Comparison of ENCODE assay signal across 16 mouse cellular contexts in genomic region chr1:79806865-79807264, GRCm38 (mm10). TPM values are rescaled to one million over a fixed set of nuclear protein-coding genes. Genes with fewer than 3 reads are reported as not detected.
DNase-seq lines count a peak whose midpoint lies in the region; ATAC-seq and TF ChIP-seq lines count a peak whose summit lies in the region.
"Had no signal": no experiment of that assay in that cellular context is flagged by ENCODE, and none has a peak within 500 bp of the region (broad histone marks: within the 10 kb centered on the region; RNA-seq: fewer than 3 reads in every experiment).

No protein-coding gene starts in this region.

- no peaks in the 10 kb centered on the region for H3K9me3 ChIP-seq in forebrain, postnatal 0 days (ENCODE audit: low read length)
- H3K9me3 ChIP-seq in forebrain, embryonic 10.5 days = no peaks in the 10 kb centered on the region
- no peaks in the 10 kb centered on the region for H3K9me3 ChIP-seq in lung, embryonic 14.5 days (ENCODE audit: low read depth, low read length)
- H3K9me3 ChIP-seq: limb, embryonic 13.5 days had no signal

- H3K4me2 ChIP-seq in forebrain, postnatal 0 days (ENCODE audit: low read depth) = no peak overlapping the region
- no peak overlapping the region for H3K4me2 ChIP-seq in lung, embryonic 14.5 days
- H3K4me2 ChIP-seq: hindbrain, embryonic 14.5 days; limb, embryonic 13.5 days had no signal

- no peaks in the 10 kb centered on the region for H3K36me3 ChIP-seq in forebrain, postnatal 0 days (ENCODE audit: insufficient read depth)
- peaks cover 8% of the 10 kb centered on the region for H3K36me3 ChIP-seq in forebrain, embryonic 10.5 days (replicated peaks)
- peaks cover 23% of the 10 kb centered on the region; the same call in 1 of the 2 replicates for H3K36me3 ChIP-seq in lung, embryonic 14.5 days (ENCODE audit: insufficient read depth)

- 46% methylated on average over 5 of the region's 5 CpGs for WGBS in forebrain, postnatal 0 days
- 93% methylated on average over 5 of the region's 5 CpGs for WGBS in forebrain, embryonic 10.5 days
- WGBS in lung, embryonic 14.5 days = 38% methylated on average over 5 of the region's 5 CpGs

- DNase-seq in forebrain, postnatal 0 days = peak; percentile 25
- no peak for DNase-seq in forebrain, embryonic 10.5 days (ENCODE audit: extremely low spot score, low spot score)
- DNase-seq in lung, embryonic 14.5 days = peak; percentile 83
- no peak for DNase-seq in lung, postnatal 25 days (ENCODE audit: low spot score)
- peak; percentile 20 for DNase-seq in right cerebral cortex, postnatal 4 days
- DNase-seq in right cerebral cortex, postnatal 25 days = no peak
- no peak for DNase-seq in frontal cortex, postnatal 10 days (ENCODE audit: low spot score in 2 of 2)
- DNase-seq in kidney, postnatal 14 days = no peak
- DNase-seq: B cell, adult 2 months; cerebellum, adult 9-10 months; kidney, adult 9 months; liver, postnatal 0 days; retina, postnatal 1 day; thymus, adult 18-20 months had no signal

- no peaks in the 10 kb centered on the region for H3K4me1 ChIP-seq in forebrain, postnatal 0 days (ENCODE audit: insufficient read depth)
- no peaks in the 10 kb centered on the region for H3K4me1 ChIP-seq in forebrain, embryonic 10.5 days
- peaks cover 5% of the 10 kb centered on the region; the same call in 1 of the 2 replicates for H3K4me1 ChIP-seq in lung, embryonic 14.5 days (ENCODE audit: insufficient read depth)
- H3K4me1 ChIP-seq: limb, embryonic 13.5 days had no signal

- no peak overlapping the region for H3K27ac ChIP-seq in forebrain, postnatal 0 days (ENCODE audit: low read depth, low read length)
- H3K27ac ChIP-seq in forebrain, embryonic 10.5 days = no peak overlapping the region
- no peak overlapping the region; the same call in 1 of the 2 replicates for H3K27ac ChIP-seq in lung, embryonic 14.5 days (ENCODE audit: low read depth)
- H3K27ac ChIP-seq: hindbrain, embryonic 14.5 days; limb, embryonic 13.5 days had no signal

- TF ChIP-seq CTCF in forebrain, postnatal 0 days (IDR thresholded peaks at IDR 0.05; ENCODE audit: low read depth) = no peak
- no peak for TF ChIP-seq CTCF in lung, embryonic 14.5 days (IDR thresholded peaks at IDR 0.05; ENCODE audit: low read depth)

- 0 out of 2 replicates have a peak, but pooled peaks have one; percentile 38 for ATAC-seq in forebrain, postnatal 0 days
- peak; percentile 79 for ATAC-seq in lung, embryonic 14.5 days (ENCODE audit: insufficient read depth)
- ATAC-seq: liver, postnatal 0 days had no signal

- no peaks in the 10 kb centered on the region for H3K27me3 ChIP-seq in forebrain, postnatal 0 days (ENCODE audit: insufficient read depth, low read length)
- H3K27me3 ChIP-seq in forebrain, embryonic 10.5 days (ENCODE audit: poor library complexity, severe bottlenecking) = no peaks in the 10 kb centered on the region
- H3K27me3 ChIP-seq in lung, embryonic 14.5 days (ENCODE audit: insufficient read depth, low read length) = no peaks in the 10 kb centered on the region
- H3K27me3 ChIP-seq: limb, embryonic 13.5 days had no signal

- no peak overlapping the region for H3K9ac ChIP-seq in forebrain, postnatal 0 days
- no peak overlapping the region for H3K9ac ChIP-seq in lung, embryonic 14.5 days
- H3K9ac ChIP-seq: hindbrain, embryonic 14.5 days; limb, embryonic 13.5 days; liver, postnatal 0 days had no signal

- H3K4me3 ChIP-seq in forebrain, postnatal 0 days (ENCODE audit: low read depth, low read length) = no peak overlapping the region
- no peak overlapping the region for H3K4me3 ChIP-seq in forebrain, embryonic 10.5 days
- H3K4me3 ChIP-seq in lung, embryonic 14.5 days (ENCODE audit: low read depth, low read length) = no peak overlapping the region
- H3K4me3 ChIP-seq: limb, embryonic 13.5 days had no signal

RNA-seq across cellular contexts. Expression of gene Wdfy1, which starts 30.9 kb away (rescaled TPM):
- 69.2 and 90.1 TPM in 2 replicates for total RNA-seq in forebrain, postnatal 0 days (2014; rRNA removed)
- 47.0 and 72.8 TPM in 2 replicates for polyA plus RNA-seq in forebrain, postnatal 0 days (2015; fragmentation: Nextera tagmentation; extraction: Ambion mirVana)
- 37.8 and 38.3 TPM in 2 replicates for polyA plus RNA-seq in forebrain, embryonic 10.5 days (2016; fragmentation: Nextera tagmentation; extraction: Ambion mirVana)
- 39.9 and 40.2 TPM in 2 replicates for polyA plus RNA-seq in lung, embryonic 14.5 days (2014; fragmentation: Nextera tagmentation; extraction: Ambion mirVana)

RNA-seq across cellular contexts. Expression of gene Mrpl44, which starts 31.0 kb away (rescaled TPM):
- 37.3 and 46.5 TPM in 2 replicates for total RNA-seq in forebrain, postnatal 0 days (2014; rRNA removed)
- polyA plus RNA-seq in forebrain, postnatal 0 days (2015; fragmentation: Nextera tagmentation; extraction: Ambion mirVana) = 33.3 and 34.8 TPM in 2 replicates
- 64.2 and 67.4 TPM in 2 replicates for polyA plus RNA-seq in forebrain, embryonic 10.5 days (2016; fragmentation: Nextera tagmentation; extraction: Ambion mirVana)
- polyA plus RNA-seq in lung, embryonic 14.5 days (2014; fragmentation: Nextera tagmentation; extraction: Ambion mirVana) = 50.4 and 52.8 TPM in 2 replicates

RNA-seq across cellular contexts. Expression of gene Serpine2, which starts 54.1 kb away (rescaled TPM):
- total RNA-seq in forebrain, postnatal 0 days (2014; rRNA removed) = 133 and 138 TPM in 2 replicates
- polyA plus RNA-seq in forebrain, postnatal 0 days (2015; fragmentation: Nextera tagmentation; extraction: Ambion mirVana) = 172 and 210 TPM in 2 replicates
- 52.4 and 53.3 TPM in 2 replicates for polyA plus RNA-seq in forebrain, embryonic 10.5 days (2016; fragmentation: Nextera tagmentation; extraction: Ambion mirVana)
- polyA plus RNA-seq in lung, embryonic 14.5 days (2014; fragmentation: Nextera tagmentation; extraction: Ambion mirVana) = 341 and 345 TPM in 2 replicates

Comparison
In these comparisons a context has a peak if more than half of its experiments do, and no peak if none do; other contexts are left out.
1. DNase-seq: peak in forebrain, postnatal 0 days (single experiment), lung, embryonic 14.5 days (single experiment) and right cerebral cortex, postnatal 4 days (single experiment); none in forebrain, embryonic 10.5 days (single experiment), lung, postnatal 25 days (single experiment), right cerebral cortex, postnatal 25 days (single experiment), frontal cortex, postnatal 10 days (0 of 2) and kidney, postnatal 14 days (single experiment).